Mouse (Mus musculus) hindbrain, embryonic 14.5 days (tissue): ENCODE measurements around the gene Rpl7l1. TPM values are rescaled to one million over a fixed set of nuclear protein-coding genes. Genes with fewer than 3 reads are reported as not detected.
"Not testable (repeated sequence)": the region's sequence is repeated elsewhere in the genome, so short reads cannot be mapped to it uniquely, and the experiment has no call there.

ENCODE experiments used
- ATAC-seq: fragments of 200-750 bp; cut with Nextera tagmentation; 2 replicates; pipeline ENCODE4 v1.8.0; 2017; ENCODE audit warnings: moderate number of reproducible peaks, mild to moderate bottlenecking, moderate TSS enrichment, moderate library complexity; ENCODE audit not compliant: low FRiP score
- DNase-seq: peaks from one replicate; pipeline ENCODE4 v3.0.0-alpha.2; 2015; ENCODE audit warnings: low spot score
- H3K27ac ChIP-seq: fragments of 300-500 bp; sonication (generic); 2 replicates; pipeline ENCODE4 v1.5.1; 2014; ENCODE audit warnings: mild to moderate bottlenecking, moderate library complexity
- H3K27me3 ChIP-seq: fragments of 300-500 bp; sonication (generic); 2 replicates; pipeline ENCODE4 v1.6.1; 2014; ENCODE audit warnings: mild to moderate bottlenecking, low read length, mixed read lengths; ENCODE audit not compliant: control insufficient read depth, insufficient read depth
- H3K36me3 ChIP-seq: fragments of 300-500 bp; sonication (generic); replicated peaks from 2 replicates; pipeline ENCODE4 v1.6.1; 2014; ENCODE audit not compliant: control insufficient read depth, insufficient read depth
- H3K4me1 ChIP-seq: fragments of 300-500 bp; sonication (generic); replicated peaks from 2 replicates; pipeline ENCODE4 v1.6.1; 2014; ENCODE audit warnings: antibody characterized with exemption, low read length, mixed read lengths; ENCODE audit not compliant: control insufficient read depth, insufficient read depth
- H3K4me2 ChIP-seq: fragments of 300-500 bp; sonication (generic); replicated peaks from 2 replicates; pipeline ENCODE4 v1.6.1; 2014; ENCODE audit warnings: mild to moderate bottlenecking, moderate library complexity
- H3K4me3 ChIP-seq: fragments of 300-500 bp; sonication (generic); replicated peaks from 2 replicates; pipeline ENCODE4 v1.5.1; 2014; ENCODE audit warnings: mild to moderate bottlenecking, low read length
- H3K9ac ChIP-seq: fragments of 300-500 bp; sonication (generic); 2 replicates; pipeline ENCODE4 v1.6.1; 2014
- H3K9me3 ChIP-seq: fragments of 300-500 bp; sonication (generic); 2 replicates; pipeline ENCODE4 v1.6.1; 2016; ENCODE audit warnings: low read length; ENCODE audit not compliant: control insufficient read depth
- WGBS: fragments of 180-500 bp; shearing (Covaris S2); extraction: QIAGEN DNeasy Blood & Tissue Kit; methylation state at CpG from one replicate; pipeline ENCODE4 v1.1.7; 2014; 5-methylcytosine and 5-hydroxymethylcytosine counted together
- polyA plus RNA-seq: library from polyadenylated mRNA; unstranded; fragments of >200 nt; fragmentation: Nextera tagmentation; extraction: Ambion mirVana; gene quantifications from 2 replicates; pipeline ENCODE4 v1.2.1, GENCODE M21; 2014

Rpl7l1 gene
- polyA plus RNA-seq, 1 experiment from 2014 or later = 73.8 TPM

- Histone ChIP-seq H3K36me3 (peaks cover 67% of the 10 kb centered on the region), H3K4me3 (no peak overlapping the region), H3K27me3 (no peaks in the 10 kb centered on the region), H3K4me2 (no peak overlapping the region), H3K9ac (no peak overlapping the region), H3K27ac (no peak overlapping the region), H3K9me3 (no peaks in the 10 kb centered on the region), H3K4me1 (no peaks in the 10 kb centered on the region)
- WGBS = 73% methylated on average over 1 of the region's 1 CpGs
- DNase-seq = no peak
- ATAC-seq = no peak
Measured at GRCm38 (mm10) chr17:46812442-46812841, 30.0 kb upstream of the Rpl7l1 start.

- Histone ChIP-seq H3K4me3 (no peak overlapping the region), H3K27me3 (no peaks in the 10 kb centered on the region), H3K27ac (no peak overlapping the region), H3K9me3 (no peaks in the 10 kb centered on the region), H3K4me2 (no peak overlapping the region), H3K36me3 (peaks cover 84% of the 10 kb centered on the region), H3K4me1 (no peaks in the 10 kb centered on the region), H3K9ac (no peak overlapping the region)
- ATAC-seq (no peak), DNase-seq (no peak)
- WGBS = 92% methylated on average over 3 of the region's 3 CpGs
Measured at GRCm38 (mm10) chr17:46810672-46811071, 28.2 kb upstream of the Rpl7l1 start.

- Histone ChIP-seq H3K4me2 (no peak overlapping the region), H3K36me3 (peaks cover 96% of the 10 kb centered on the region), H3K27ac (no peak overlapping the region), H3K9me3 (no peaks in the 10 kb centered on the region), H3K4me3 (no peak overlapping the region), H3K9ac (no peak overlapping the region), H3K4me1 (no peaks in the 10 kb centered on the region), H3K27me3 (no peaks in the 10 kb centered on the region)
- WGBS = 89% methylated on average over 6 of the region's 6 CpGs
- DNase-seq = no peak
- no peak for ATAC-seq
Measured at GRCm38 (mm10) chr17:46809131-46809830, 26.8 kb upstream of the Rpl7l1 start.

GRCm38 (mm10) chr17:46808376-46808775 is 25.9 kb upstream of the Rpl7l1 start:
- no peak for ATAC-seq
- peaks cover 95% of the 10 kb centered on the region for H3K36me3 ChIP-seq
- 90% methylated on average over 10 of the region's 10 CpGs for WGBS

GRCm38 (mm10) chr17:46801761-46802160 is 19.3 kb upstream of the Rpl7l1 start:
- DNase-seq = no peak
- Histone ChIP-seq H3K27me3 (no peaks in the 10 kb centered on the region), H3K4me1 (no peaks in the 10 kb centered on the region), H3K4me3 (no peak overlapping the region), H3K4me2 (no peak overlapping the region), H3K9ac (no peak overlapping the region), H3K36me3 (peaks cover 80% of the 10 kb centered on the region), H3K27ac (no peak overlapping the region), H3K9me3 (no peaks in the 10 kb centered on the region)
- no peak for ATAC-seq
- WGBS = 89% methylated on average over 6 of the region's 6 CpGs

More at GRCm38 (mm10) chr17:46808376-46808775, 25.9 kb upstream of the Rpl7l1 start:
- Histone ChIP-seq H3K9me3 (no peaks in the 10 kb centered on the region), H3K27ac (no peak overlapping the region), H3K9ac (no peak overlapping the region), H3K4me2 (no peak overlapping the region), H3K4me3 (no peak overlapping the region), H3K4me1 (no peaks in the 10 kb centered on the region), H3K27me3 (no peaks in the 10 kb centered on the region)
- no peak for DNase-seq

GRCm38 (mm10) chr17:46799680-46800079 is 17.2 kb upstream of the Rpl7l1 start:
- no peak for ATAC-seq
- Histone ChIP-seq H3K9me3 (no peaks in the 10 kb centered on the region), H3K27me3 (no peaks in the 10 kb centered on the region), H3K4me2 (no peak overlapping the region), H3K4me1 (no peaks in the 10 kb centered on the region), H3K9ac (no peak overlapping the region), H3K4me3 (no peak overlapping the region), H3K27ac (no peak overlapping the region), H3K36me3 (peaks cover 60% of the 10 kb centered on the region)
- 78% methylated on average over 10 of the region's 10 CpGs for WGBS
- no peak for DNase-seq

- Histone ChIP-seq H3K4me1 (no peaks in the 10 kb centered on the region), H3K9me3 (no peaks in the 10 kb centered on the region), H3K36me3 (peaks cover 41% of the 10 kb centered on the region), H3K4me2 (no peak overlapping the region), H3K27me3 (no peaks in the 10 kb centered on the region), H3K9ac (no peak overlapping the region), H3K27ac (no peak overlapping the region), H3K4me3 (no peak overlapping the region)
- ATAC-seq = no peak
- no peak for DNase-seq
- 38% methylated on average over 8 of the region's 8 CpGs for WGBS
Measured at GRCm38 (mm10) chr17:46797386-46797785, 14.9 kb upstream of the Rpl7l1 start.

GRCm38 (mm10) chr17:46796743-46797142 is 14.3 kb upstream of the Rpl7l1 start:
- Histone ChIP-seq H3K9ac (no peak overlapping the region), H3K4me1 (no peaks in the 10 kb centered on the region), H3K27ac (no peak overlapping the region), H3K9me3 (no peaks in the 10 kb centered on the region), H3K4me2 (no peak overlapping the region), H3K4me3 (no peak overlapping the region), H3K36me3 (peaks cover 36% of the 10 kb centered on the region), H3K27me3 (no peaks in the 10 kb centered on the region)
- 91% methylated on average over 4 of the region's 4 CpGs for WGBS
- DNase-seq = no peak
- ATAC-seq = no peak

- Histone ChIP-seq H3K4me3 (no peak overlapping the region), H3K27me3 (no peaks in the 10 kb centered on the region)
- 92% methylated on average over 2 of the region's 2 CpGs for WGBS
Measured at GRCm38 (mm10) chr17:46792963-46793362, 10.5 kb upstream of the Rpl7l1 start.

GRCm38 (mm10) chr17:46787974-46788373 is 5.5 kb upstream of the Rpl7l1 start:
- not testable (repeated sequence) for H3K27me3 ChIP-seq, H3K9ac ChIP-seq, ATAC-seq, H3K36me3 ChIP-seq, H3K4me1 ChIP-seq, DNase-seq, H3K4me3 ChIP-seq, H3K27ac ChIP-seq, H3K4me2 ChIP-seq, H3K9me3 ChIP-seq
- WGBS = 53% methylated on average over 2 of the region's 2 CpGs

More at GRCm38 (mm10) chr17:46792963-46793362, 10.5 kb upstream of the Rpl7l1 start:
- Histone ChIP-seq H3K9me3 (no peaks in the 10 kb centered on the region), H3K36me3 (no peaks in the 10 kb centered on the region), H3K4me2 (no peak overlapping the region), H3K9ac (no peak overlapping the region), H3K27ac (no peak overlapping the region), H3K4me1 (no peaks in the 10 kb centered on the region)
- DNase-seq = no peak
- no peak for ATAC-seq
